Mouse (Mus musculus) hindbrain, embryonic 14.5 days (tissue): Measurements from ENCODE around the gene Sept5. TPM values are rescaled to one million over a fixed set of nuclear protein-coding genes. Genes with fewer than 3 reads are reported as not detected.

Experiments used
- ATAC-seq: fragments of 200-750 bp; cut with Nextera tagmentation; 2 replicates; pipeline ENCODE4 v1.8.0; 2017; ENCODE audit warnings: moderate number of reproducible peaks, mild to moderate bottlenecking, moderate TSS enrichment, moderate library complexity; ENCODE audit not compliant: low FRiP score
- DNase-seq: peaks from one replicate; pipeline ENCODE4 v3.0.0-alpha.2; 2015; ENCODE audit warnings: low spot score
- H3K27ac ChIP-seq: fragments of 300-500 bp; sonication (generic); 2 replicates; pipeline ENCODE4 v1.5.1; 2014; ENCODE audit warnings: mild to moderate bottlenecking, moderate library complexity
- H3K27me3 ChIP-seq: fragments of 300-500 bp; sonication (generic); 2 replicates; pipeline ENCODE4 v1.6.1; 2014; ENCODE audit warnings: mild to moderate bottlenecking, low read length, mixed read lengths; ENCODE audit not compliant: control insufficient read depth, insufficient read depth
- H3K36me3 ChIP-seq: fragments of 300-500 bp; sonication (generic); replicated peaks from 2 replicates; pipeline ENCODE4 v1.6.1; 2014; ENCODE audit not compliant: control insufficient read depth, insufficient read depth
- H3K4me1 ChIP-seq: fragments of 300-500 bp; sonication (generic); replicated peaks from 2 replicates; pipeline ENCODE4 v1.6.1; 2014; ENCODE audit warnings: antibody characterized with exemption, low read length, mixed read lengths; ENCODE audit not compliant: control insufficient read depth, insufficient read depth
- H3K4me2 ChIP-seq: fragments of 300-500 bp; sonication (generic); replicated peaks from 2 replicates; pipeline ENCODE4 v1.6.1; 2014; ENCODE audit warnings: mild to moderate bottlenecking, moderate library complexity
- H3K4me3 ChIP-seq: fragments of 300-500 bp; sonication (generic); replicated peaks from 2 replicates; pipeline ENCODE4 v1.5.1; 2014; ENCODE audit warnings: mild to moderate bottlenecking, low read length
- H3K9ac ChIP-seq: fragments of 300-500 bp; sonication (generic); 2 replicates; pipeline ENCODE4 v1.6.1; 2014
- H3K9me3 ChIP-seq: fragments of 300-500 bp; sonication (generic); 2 replicates; pipeline ENCODE4 v1.6.1; 2016; ENCODE audit warnings: low read length; ENCODE audit not compliant: control insufficient read depth
- WGBS: fragments of 180-500 bp; shearing (Covaris S2); extraction: QIAGEN DNeasy Blood & Tissue Kit; methylation state at CpG from one replicate; pipeline ENCODE4 v1.1.7; 2014; 5-methylcytosine and 5-hydroxymethylcytosine counted together
- polyA plus RNA-seq: library from polyadenylated mRNA; unstranded; fragments of >200 nt; fragmentation: Nextera tagmentation; extraction: Ambion mirVana; gene quantifications from 2 replicates; pipeline ENCODE4 v1.2.1, GENCODE M21; 2014

The Sept5 gene
- polyA plus RNA-seq, 1 experiment from 2014 or later: 192 TPM

DNA sequence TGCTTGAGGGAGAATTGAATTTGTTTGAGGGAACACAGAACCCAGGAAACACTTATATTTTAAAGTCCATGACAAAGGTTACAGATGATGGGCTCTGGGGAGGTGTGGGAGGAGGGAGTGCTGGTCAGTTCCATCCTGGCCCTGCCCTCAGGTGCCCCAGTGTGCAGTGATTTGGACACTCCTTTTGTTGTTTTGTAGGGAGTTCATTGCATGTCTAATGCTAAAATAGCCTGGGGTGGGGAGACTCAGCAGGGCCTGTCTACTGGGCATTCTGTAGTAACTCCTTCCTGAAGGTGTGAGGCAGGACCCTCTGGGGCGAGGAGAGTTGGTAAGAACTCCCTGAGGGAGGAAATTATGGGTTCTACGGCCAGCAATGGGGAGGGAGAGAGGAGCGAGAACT, 7.0 kb upstream of the Sept5 start:
- 51% methylated on average over 3 of the region's 3 CpGs for WGBS
- Histone ChIP-seq H3K27me3 (no peaks in the 10 kb centered on the region), H3K4me2 (no peak overlapping the region), H3K36me3 (no peaks in the 10 kb centered on the region), H3K4me3 (no peak overlapping the region), H3K27ac (no peak overlapping the region), H3K9me3 (no peaks in the 10 kb centered on the region), H3K4me1 (no peaks in the 10 kb centered on the region), H3K9ac (no peak overlapping the region)
- ATAC-seq (no peak), DNase-seq (no peak)

DNA sequence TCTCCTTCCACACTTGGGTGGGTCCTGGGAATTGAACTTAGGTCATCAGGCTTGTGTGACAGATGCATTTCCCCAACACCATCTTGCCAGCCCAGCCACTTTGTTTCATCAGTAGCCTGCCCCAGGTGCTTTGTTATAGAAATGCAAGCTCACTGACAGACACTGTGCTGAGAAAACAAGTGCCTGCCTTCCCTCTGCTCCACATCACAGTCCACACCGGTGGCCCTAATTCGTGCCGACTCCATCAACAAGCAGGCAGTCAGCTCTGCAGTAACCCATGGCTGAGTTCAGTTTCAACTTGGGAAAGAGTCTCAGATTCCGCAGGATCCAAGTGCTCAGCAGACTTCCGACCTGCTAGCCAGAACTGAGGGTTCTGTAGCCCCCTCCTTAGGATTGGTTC, 6.6 kb upstream of the Sept5 start:
- Histone ChIP-seq H3K9ac (no peak overlapping the region), H3K4me2 (no peak overlapping the region), H3K4me3 (no peak overlapping the region), H3K9me3 (no peaks in the 10 kb centered on the region), H3K4me1 (no peaks in the 10 kb centered on the region), H3K27me3 (no peaks in the 10 kb centered on the region), H3K36me3 (no peaks in the 10 kb centered on the region), H3K27ac (no peak overlapping the region)
- WGBS: 83% methylated on average over 5 of the region's 5 CpGs
- DNase-seq: no peak
- no peak for ATAC-seq

DNA sequence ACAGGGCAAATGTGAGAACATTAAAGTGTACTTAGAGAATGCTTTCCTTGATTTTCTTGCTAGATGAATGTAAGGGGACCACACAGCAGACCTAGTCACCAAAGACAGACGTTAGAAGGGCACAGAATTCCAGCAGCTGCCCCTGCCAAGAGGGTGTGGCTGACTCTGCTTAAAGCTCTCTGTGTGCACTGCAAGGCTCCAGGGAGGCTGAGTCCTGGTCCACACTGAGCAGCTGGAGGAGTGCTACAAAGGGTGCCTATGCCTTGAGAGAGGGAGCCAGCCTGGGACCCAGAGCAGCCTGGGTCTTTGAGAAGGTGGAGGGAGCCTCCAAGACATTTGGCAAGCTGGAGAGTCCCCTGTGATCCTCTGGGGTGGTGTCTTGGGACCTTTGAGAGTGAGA, 3.6 kb upstream of the Sept5 start:
- 26% methylated on average over 1 of the region's 1 CpGs for WGBS

DNA sequence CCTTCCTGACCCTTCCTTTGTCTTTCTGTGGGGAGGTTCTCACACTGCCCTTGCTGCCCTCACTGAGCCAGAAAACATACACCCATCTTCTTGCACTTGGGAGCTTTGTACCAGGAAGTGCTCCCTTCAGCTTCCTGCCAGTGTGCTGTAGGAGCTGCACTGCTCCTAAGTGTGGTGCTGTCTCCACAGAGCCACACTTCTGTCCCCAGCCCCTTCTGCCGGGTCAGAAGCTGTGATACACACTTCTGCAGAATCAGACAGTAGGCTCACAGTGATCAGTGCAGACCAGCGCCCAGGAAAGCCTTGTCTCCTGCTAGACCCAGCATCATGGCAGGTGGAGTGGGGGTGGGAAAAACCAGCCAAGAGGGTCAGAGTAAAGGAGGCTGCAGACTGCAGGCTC, 3.1 kb upstream of the Sept5 start:
- H3K9me3 ChIP-seq: no peaks in the 10 kb centered on the region
- peaks cover 19% of the 10 kb centered on the region for H3K4me1 ChIP-seq
- no peak for ATAC-seq
- no peak for DNase-seq
- H3K27me3 ChIP-seq: no peaks in the 10 kb centered on the region
- H3K36me3 ChIP-seq: no peaks in the 10 kb centered on the region
- no peak overlapping the region for H3K4me2 ChIP-seq
- H3K9ac ChIP-seq: no peak overlapping the region
- no peak overlapping the region for H3K4me3 ChIP-seq
- H3K27ac ChIP-seq: no peak overlapping the region
- 63% methylated on average over 2 of the region's 2 CpGs for WGBS

More for the DNA sequence above, 3.6 kb upstream of the Sept5 start:
- no peak for DNase-seq
- ATAC-seq: no peak
- Histone ChIP-seq H3K4me2 (no peak overlapping the region), H3K27ac (no peak overlapping the region), H3K4me1 (peaks cover 14% of the 10 kb centered on the region), H3K9me3 (no peaks in the 10 kb centered on the region), H3K36me3 (no peaks in the 10 kb centered on the region), H3K4me3 (no peak overlapping the region), H3K9ac (no peak overlapping the region), H3K27me3 (no peaks in the 10 kb centered on the region)

DNA sequence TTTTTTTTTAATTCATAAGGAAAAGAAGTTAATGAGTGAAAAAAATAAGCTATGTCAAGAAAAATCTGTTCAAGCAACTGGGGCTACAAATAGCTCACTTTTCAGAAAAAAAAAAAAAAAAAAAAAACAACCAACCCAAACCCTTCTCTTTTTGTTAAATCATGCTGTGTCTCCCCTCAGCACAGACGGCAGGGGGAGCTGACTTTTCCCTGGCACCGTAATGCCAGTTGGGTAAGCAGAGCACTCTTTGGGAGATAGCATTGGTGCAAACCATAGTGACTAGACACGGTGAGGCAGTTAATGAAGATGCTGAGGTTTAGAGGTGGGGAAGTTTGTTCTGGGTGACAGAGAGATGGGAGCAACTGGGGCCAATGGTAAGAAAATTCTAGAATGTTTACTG, 2.3 kb upstream of the Sept5 start:
- DNase-seq: no peak
- Histone ChIP-seq H3K4me2 (no peak overlapping the region), H3K4me3 (no peak overlapping the region), H3K36me3 (no peaks in the 10 kb centered on the region), H3K27me3 (no peaks in the 10 kb centered on the region), H3K27ac (no peak overlapping the region), H3K4me1 (peaks cover 27% of the 10 kb centered on the region), H3K9ac (no peak overlapping the region), H3K9me3 (no peaks in the 10 kb centered on the region)
- 53% methylated on average over 3 of the region's 3 CpGs for WGBS
- ATAC-seq: no peak

DNA sequence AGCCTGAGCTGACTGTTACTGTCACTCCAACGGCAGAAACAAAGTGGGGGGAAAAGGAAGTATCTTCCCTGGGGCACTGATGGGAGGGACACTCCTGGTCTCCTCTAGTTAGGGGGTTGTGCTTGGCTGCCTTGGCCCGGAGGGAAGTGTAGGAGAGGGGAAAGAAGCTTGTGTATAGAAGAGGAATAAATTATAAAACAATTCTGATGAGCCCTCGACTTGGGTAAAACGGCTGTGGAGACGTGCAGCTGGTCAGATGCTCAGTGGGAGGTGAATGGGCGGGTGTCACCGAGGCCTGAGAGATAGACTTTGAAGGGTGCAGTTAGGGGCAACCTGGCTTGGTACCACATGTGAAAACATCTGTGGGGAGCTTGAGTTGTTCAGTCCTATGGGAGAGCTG, 1.4 kb upstream of the Sept5 start:
- H3K4me3 ChIP-seq: no peak overlapping the region
- WGBS: 51% methylated on average over 7 of the region's 7 CpGs
- H3K4me2 ChIP-seq: no peak overlapping the region

DNA sequence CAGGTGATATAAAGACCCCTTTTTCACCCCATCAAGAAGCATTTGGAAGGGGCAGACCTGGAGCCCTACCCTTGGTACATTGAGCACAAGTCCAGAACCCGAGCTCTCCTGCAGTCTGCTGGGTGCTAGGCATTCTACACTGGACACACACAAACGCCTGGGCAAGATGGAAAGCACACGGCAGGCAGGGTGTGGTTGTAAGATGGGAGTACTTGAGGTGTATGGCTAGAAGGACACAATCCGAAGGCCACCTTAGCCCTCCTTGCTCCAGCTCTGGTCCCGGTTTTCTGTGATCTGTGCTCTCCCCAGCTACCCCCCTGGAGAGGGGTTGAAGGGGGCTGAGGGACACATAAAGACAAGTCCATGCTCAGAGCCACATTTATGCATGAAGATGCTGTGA, 537 bp upstream of the Sept5 start:
- Histone ChIP-seq H3K4me1 (peaks cover 43% of the 10 kb centered on the region), H3K4me3 (peak overlapping the region; percentile 95), H3K9me3 (no peaks in the 10 kb centered on the region), H3K9ac (peak overlapping the region; percentile 99), H3K27ac (peak overlapping the region; percentile 93), H3K4me2 (peak overlapping the region; percentile 93), H3K36me3 (peaks cover 5% of the 10 kb centered on the region), H3K27me3 (peaks cover 9% of the 10 kb centered on the region)
- DNase-seq: no peak
- WGBS: 60% methylated on average over 5 of the region's 5 CpGs
- ATAC-seq: no peak; the same call in 1 of the 2 replicates

More for the DNA sequence above, 1.4 kb upstream of the Sept5 start:
- Histone ChIP-seq H3K36me3 (no peaks in the 10 kb centered on the region; the same call in 1 of the 2 replicates), H3K9me3 (no peaks in the 10 kb centered on the region), H3K9ac (no peak overlapping the region), H3K27me3 (0 out of 2 replicates have a peak, but pooled peaks cover under 1% of the 10 kb centered on the region), H3K27ac (no peak overlapping the region), H3K4me1 (peaks cover 36% of the 10 kb centered on the region)
- DNase-seq (no peak), ATAC-seq (no peak)

DNA sequence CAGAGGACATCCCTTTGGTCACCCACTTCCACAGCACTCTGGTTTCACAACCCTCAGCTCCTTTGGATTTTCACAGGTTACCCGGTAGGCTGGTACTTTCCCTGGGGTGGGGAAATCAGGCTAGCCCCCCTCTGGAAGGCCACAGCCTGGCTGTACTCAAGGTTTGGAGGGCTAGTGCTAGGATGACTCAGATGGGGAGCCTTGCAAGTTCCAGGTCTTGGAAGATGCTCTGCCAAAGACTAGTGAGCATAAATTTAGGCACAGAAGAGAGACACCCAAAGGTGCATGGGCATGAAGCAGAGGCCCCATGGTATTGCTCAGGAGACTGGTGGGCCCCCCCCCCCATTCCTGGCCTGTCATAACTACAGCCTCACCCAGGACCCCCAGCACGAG, 810 bp downstream of the Sept5 start:
- Histone ChIP-seq H3K4me1 (peaks cover 43% of the 10 kb centered on the region), H3K27ac (peak overlapping the region; percentile 93), H3K4me3 (peak overlapping the region; percentile 95), H3K36me3 (peaks cover 18% of the 10 kb centered on the region), H3K9me3 (no peaks in the 10 kb centered on the region), H3K27me3 (peaks cover 22% of the 10 kb centered on the region), H3K4me2 (peak overlapping the region; percentile 93), H3K9ac (peak overlapping the region; percentile 99)
- DNase-seq (no peak), ATAC-seq (peak; percentile 0; the same call in 1 of the 2 replicates)
- 21% methylated on average over 2 of the region's 2 CpGs for WGBS

DNA sequence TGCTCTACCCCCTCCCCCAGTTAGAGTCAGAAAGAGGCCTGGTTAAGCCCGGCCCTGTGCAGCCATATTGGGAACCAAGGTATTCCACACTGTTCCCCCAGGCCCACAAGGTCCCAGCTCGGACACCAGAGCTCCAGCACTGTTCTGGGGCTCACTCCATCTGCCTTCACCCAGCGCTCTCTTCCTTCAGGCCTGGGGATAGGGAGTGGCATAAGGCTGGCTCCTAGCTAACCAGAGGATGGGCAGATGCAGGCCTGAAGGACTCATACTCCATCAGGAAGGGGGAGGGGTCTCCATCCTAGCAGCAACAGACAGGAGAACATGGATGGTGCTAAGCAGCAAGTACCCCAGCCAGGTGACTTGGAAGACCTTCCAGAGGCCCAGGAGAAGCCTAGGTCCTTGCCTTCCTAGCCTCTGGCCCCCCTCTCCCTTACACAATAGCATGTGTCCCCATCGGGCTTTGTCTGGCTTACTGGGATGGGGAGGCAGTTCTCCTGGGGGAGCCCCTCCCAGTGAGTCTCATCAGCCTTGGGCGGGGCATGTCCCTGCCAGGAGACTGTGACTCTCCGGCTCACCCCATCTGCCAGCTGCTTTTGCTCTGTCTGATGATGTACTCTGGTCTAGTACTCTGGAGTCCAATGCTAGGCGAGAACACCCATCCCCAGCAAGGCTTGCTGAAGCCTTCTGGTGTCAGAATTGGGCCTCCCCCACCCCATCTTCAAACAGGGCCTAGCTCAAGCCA, 1.4 kb downstream of the Sept5 start:
- Histone ChIP-seq H3K4me3 (peak overlapping the region; percentile 95), H3K4me1 (peaks cover 43% of the 10 kb centered on the region), H3K9me3 (no peaks in the 10 kb centered on the region), H3K36me3 (peaks cover 24% of the 10 kb centered on the region), H3K27ac (peak overlapping the region; percentile 93; the same call in 1 of the 2 replicates), H3K9ac (peak overlapping the region; percentile 99), H3K27me3 (peaks cover 28% of the 10 kb centered on the region), H3K4me2 (peak overlapping the region; percentile 93)
- no peak for ATAC-seq
- DNase-seq: no peak
- 41% methylated on average over 7 of the region's 7 CpGs for WGBS
